Mouse (Mus musculus) left cerebral cortex, adult 8-10 months (tissue): ENCODE results near the gene Wdr59. TPM values are rescaled to one million over a fixed set of nuclear protein-coding genes. Genes with fewer than 3 reads are reported as not detected.

Experiments used
- DNase-seq, 2 experiments: peaks; one replicate each; pipeline ENCODE4 v3.0.0; 2022; ENCODE audit warnings: low spot score in 2 of 2
- total RNA-seq, 4 experiments: library from RNA; stranded (reverse); gene quantifications; 2 replicates each; pipeline ENCODE4 v1.2.4; 2022

Wdr59 gene
- total RNA-seq, 4 experiments from 2014 or later, result 19.5 to 21.7 (median 20.3) TPM

DNA sequence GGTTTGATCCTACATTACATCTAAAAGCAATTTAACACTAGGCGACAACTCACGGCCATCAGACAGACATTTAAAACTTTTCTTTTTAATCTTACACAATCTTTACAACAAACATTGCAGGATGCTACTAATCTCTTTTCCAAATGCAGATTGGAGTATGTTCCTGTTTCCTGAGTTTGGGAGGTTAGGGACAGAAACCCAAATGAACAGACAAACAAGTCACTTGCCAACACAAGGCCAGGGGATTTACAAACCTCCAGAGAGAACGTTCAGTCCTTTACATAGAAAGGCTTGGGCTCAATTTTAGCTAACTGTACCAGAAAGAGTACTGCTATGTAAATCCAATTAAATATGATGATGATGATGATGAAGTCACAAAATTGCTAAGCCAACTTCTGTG is 28.7 kb downstream of the Wdr59 start:
- DNase-seq, result no peak

DNA sequence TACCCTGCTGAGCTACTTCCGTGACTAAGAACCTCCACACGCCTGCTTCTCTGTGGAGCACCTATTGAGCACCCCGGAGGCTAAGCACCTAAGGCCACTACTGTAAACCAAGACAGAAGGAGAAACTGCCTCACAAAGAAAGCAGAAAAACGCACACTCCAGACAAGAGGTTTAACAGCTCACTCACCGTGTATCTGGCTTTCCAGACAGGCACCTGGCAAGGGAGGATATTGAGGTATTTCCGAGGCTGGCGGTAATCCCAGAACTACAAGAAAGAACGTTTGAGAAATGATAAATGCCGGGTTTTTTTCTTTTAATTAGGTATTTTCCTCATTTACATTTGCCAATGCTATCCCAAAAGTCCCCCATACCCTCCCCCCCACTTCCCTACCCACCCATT is 29.4 kb downstream of the Wdr59 start:
- no peak for DNase-seq

DNA sequence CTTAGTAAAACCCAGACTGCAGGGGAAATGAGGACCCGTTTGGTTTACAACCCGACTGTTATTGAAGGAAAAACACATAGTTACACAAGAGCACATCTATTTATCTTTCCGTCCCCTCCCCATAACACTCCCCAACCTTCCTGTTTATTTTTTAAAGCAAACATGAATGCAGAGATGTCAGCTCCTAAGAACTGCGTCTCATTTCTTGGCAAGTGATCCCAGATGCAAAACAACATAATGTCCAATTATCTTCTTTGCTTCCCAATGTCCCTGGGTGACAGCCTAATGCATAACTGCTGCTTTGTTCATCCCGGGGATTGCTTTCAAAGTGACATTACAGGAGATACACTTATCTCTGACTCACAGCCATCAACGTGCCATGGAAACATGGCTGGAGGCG is 30.7 kb downstream of the Wdr59 start:
- DNase-seq, result no peak

DNA sequence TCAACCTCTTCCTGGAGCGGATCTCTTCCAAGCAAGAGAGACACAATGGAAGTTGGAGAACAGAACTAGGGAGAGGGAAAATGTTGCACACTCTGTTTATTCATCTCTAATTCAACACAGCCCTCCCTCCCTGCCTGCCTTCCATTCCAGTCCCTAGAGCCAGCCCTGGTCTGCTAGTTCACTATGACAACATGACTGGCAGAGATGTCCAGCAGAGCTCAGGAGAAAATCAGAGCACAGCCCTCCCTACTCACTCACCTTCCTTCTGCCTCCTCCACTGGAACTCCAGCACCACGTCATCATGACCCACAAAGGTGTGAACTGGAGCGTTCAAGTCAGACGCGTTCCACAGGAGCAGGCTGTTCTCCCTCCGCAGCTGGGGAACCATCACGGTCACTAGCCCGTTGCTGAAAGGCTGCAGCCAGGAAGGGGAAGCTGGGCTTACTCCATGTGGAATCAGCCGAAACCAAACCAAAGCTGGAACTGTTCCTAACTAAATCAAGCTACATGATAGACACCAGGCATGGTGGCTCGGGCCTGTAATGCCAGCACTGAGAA is 31.8 kb downstream of the Wdr59 start:
- DNase-seq, result no peak

DNA sequence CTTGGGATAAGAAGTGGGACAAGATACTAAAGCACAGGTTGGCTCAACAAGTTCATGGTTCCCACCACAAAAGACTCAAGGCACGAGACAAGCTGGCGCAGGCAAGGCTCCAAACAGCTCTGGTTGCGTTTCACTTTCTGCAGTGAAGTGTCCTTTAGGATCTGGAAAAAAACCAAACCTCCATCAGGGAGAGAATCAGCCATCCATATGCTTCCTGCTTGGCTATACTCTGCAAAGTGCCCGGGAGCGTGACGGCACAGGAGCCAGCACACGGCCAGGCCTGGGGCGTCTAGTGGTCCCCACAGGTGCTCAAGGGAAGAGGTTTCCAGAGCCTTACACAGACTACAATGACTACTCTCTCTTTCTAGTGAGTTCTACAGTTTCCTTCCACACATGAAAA is 41.2 kb downstream of the Wdr59 start:
- DNase-seq, result no peak

DNA sequence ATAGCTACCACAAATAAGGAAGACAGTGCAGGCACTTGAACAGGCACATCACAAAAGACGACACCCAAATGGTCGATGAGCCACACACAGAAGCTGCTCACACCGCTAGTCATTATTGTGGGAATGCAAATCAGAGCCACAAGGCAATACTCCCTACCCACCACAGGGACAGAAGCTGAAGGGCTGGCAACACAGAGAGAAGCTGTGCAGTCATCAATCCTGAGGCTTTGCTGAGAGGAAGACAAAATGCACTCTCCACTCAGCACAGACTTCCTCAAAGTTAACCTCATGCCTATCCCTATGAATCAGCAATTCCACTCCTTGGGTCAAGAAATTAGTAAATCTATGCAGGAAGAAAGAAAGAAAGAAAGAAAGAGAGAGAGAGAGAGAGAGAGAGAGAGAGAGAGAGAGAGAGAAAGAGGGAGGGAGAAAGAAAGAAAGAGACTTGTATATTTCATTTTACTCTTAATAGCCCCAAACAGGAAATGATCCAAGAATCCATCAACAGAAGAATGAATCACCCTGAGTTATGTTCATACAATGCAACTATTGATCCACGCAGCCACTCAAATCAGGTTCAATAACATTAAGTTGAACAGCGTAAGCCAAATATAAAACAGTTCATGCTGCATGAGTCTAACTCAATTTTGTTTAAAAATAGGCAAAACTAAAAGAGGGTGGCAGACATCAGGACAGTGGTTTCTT is 44.0 kb downstream of the Wdr59 start:
- no peak for DNase-seq

DNA sequence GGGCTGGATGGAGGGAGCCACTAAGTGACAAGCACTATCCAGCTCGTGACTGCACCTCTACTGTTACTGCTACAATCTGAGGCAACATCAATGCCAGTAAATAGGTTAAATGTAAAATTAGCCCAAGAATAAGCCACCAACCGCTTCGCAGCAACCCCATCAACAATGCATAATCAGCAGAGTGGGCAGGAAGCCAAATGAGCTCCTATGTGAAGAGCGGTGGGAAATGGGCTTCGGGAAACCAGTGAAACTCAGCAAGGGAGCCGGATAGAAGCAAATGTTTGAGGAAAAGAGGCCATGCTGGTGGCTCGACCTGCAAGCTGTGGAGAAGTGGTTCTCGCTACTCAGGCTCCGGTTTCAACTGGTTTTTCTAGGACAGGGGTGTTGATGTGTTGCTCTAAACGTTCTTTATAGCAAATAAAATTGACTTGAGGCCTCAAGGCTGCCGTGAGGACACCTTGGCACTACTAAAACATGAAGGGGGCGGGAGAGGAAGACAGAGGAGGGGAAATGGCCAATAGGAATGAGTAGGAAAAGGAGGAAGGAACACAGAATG is 50.3 kb downstream of the Wdr59 start:
- no peak for DNase-seq

DNA sequence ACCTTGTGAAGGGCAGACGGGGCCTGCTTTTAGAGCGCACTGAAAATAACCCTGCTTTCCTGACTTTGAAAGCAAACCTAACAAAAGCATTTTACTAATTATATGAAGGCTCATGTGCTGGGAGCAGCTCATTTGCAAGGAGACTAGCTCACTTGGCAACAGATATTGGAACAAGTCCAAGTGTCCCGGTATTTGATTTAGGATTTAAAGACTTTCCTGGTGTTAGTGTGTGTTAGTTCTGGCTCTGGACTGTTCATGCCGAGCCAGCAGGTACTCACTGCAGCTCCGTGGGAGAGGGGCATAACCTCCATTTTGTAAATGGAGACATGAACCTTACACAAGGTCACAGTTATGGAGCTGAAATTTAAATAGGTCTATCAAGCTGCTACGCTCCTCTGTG is 52.9 kb downstream of the Wdr59 start:
- DNase-seq, result no peak

DNA sequence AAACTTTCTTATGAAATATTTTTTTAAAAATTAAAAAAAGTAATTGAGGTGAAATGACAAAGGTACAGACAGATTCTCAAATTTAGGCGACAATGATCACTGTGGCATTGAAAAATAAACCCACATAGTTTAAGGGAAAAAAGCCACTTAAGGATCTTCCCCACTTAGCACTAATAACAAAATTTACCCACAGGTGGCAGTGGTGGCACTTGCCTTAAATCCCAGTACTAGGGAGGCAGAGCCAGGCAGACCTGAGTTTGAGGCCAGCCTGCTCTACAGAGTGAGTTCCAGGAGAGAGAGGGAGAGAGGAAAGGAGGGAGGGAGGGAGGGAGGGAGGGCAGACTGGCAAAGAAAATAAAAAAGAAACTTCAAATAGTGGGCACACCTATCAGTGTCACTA is 56.6 kb downstream of the Wdr59 start:
- no peak for DNase-seq

DNA sequence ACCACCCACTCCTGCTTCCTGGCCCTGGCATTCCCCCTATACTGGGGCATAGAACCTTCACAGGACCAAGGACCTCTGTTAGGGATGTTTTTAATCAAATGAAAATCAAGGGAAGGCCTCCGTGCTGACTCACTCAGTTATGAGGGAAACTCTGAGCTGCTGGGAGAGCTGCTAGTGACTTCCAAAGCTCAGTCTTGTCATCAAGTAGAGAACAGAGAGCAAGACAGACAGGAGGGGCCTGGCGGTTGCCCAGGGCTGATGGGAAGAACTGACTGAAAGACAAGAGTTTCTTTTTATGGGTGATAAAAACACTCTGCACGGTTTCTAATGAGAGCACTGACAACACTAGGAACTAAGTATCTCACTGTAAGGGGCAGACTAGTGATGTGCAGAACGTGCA is 57.4 kb downstream of the Wdr59 start:
- no peak for DNase-seq

DNA sequence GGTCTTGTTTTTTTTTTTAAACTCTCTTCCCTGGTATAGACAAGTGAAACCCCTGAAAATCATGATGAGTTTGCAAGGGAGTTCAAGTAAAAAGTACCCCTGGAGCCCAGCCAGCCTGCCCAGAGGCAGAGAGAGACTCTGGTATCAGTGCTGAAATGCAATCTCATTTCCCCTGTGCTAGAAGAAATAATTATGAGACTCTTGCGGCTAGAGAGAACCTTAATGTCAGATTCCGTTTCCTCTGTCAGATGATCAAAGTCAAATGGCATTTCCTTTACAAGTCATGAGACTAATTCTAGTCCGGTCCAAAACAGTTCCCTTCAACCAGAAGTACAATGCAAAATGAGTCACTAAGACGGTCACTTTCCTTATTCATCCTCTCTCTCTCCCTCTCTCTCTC is 72.2 kb downstream of the Wdr59 start:
- DNase-seq, result no peak

DNA sequence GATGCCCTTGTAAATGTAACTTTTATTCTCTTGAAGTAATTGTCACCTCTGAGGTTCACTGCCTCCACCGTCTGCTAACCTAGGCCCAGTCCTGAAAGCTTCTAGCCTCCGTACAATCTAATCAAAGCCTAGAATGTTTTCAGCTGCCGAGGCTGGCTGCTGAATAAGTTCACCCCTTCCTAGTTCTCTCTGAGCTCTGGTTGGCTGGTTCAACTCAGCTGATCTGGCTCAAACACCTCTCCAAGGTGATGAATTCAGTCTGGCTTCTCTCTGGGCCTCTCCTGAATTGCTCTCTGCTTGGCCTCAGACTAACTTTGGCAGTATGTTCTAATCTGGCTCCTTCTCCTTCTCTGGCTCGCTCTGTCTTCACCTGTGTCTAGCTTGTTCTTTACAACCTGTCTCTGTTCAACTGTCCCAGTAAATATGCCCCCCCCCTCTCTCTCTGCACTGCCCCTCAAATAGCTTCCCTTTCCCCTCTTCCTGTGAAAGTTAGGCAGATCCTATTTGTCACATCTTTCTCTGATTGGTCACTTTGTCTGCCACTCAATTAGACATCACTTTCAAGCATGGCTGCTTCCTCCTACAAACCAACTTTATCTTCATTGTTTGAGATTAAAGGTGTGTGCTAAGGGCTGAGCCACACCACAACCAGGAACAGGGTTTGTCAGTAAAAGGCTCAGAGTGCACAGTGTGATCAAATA is 75.8 kb downstream of the Wdr59 start:
- no peak for DNase-seq

DNA sequence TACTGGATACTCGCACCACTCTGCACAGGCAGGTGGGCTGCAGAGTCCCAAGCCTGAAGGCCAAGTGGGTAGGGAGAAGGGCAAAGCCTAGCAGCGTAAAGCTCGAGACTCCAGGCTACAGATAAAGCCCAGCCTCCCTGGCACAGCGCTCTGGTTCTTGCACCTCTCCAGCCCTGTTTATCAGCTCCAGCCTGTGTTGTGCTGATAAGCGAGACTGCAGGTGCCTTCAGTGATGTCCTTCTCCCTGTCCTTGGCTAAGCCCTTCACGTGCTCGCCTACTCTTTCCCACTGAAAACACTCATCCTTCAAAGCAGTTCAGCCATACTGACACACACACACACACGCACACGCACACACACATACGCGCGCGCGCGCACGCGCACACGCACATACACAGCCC is 76.3 kb downstream of the Wdr59 start:
- DNase-seq, result no peak

DNA sequence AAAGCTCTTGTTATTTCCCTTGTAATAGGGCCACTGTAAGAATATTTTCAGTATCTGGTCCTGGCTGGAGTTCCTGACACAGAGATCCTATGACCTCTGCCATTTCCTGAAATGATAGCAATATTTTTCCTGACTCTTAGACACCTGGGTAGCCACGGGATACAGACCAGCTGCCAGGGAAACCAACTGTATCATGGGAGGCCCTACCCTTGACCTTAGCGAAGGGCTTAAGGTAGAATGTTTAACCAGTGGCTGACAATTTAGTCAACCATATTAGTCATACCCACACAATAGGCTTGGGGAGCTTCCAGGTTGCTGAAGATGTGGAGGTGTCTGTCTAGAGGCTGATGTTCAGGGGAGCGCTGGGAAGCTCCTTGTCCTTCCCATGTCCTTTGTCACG is 77.6 kb downstream of the Wdr59 start:
- DNase-seq, result no peak

DNA sequence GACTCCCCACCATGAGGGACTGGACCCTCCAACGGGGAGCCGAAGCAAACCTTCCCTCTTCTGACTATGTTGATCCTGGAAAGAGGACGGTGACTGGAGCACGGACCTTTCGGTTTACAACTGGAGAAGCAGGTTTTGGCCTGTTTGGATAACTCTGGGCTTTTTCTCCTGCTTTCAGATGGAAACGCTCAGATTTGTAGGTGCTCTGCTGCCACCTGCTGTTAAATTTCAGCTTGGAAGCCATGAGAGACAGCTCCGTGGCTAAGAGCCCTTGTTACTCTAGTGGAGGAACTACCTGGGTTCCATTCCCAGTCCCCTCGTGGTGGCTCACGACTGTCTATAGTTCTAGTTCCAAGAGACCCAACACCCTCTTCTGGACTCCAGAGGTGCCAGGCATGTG is 82.7 kb downstream of the Wdr59 start:
- DNase-seq, result peak; percentile 36 to 79

DNA sequence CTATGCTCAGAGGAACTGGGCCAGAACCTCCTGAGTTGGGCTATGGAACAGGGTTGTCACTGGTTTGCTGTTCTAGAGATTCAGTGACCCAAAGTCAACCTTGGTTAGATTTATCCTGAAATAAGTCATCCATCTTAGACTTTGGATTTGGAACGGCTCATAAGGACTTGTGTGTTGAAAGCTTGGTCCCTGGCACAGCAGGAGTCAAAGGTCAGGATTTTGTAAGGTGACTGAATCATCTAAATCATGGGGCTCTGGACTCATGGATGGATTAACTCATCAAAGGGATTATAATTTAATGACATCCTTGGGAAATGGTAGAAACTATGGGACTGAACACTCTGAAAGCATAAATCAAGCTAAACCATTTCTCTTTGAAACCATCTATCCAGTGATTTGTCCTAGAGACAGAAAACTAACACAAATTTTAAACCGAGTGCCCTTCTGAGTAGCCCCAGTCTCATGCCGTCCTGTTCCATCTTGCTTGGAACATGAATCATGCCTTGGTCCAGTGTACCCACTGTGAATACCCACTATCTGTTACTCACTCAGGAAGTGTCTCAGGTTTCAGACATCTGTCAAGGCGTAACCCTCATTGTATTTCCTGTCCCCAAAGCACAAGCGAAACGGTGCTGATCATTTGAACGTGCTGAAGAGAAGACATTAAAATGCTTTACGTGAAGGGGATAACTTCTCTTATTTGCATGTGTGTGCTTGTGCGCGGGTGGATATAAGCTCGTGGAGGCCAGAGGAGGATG is 86.6 kb downstream of the Wdr59 start:
- no peak for DNase-seq

DNA sequence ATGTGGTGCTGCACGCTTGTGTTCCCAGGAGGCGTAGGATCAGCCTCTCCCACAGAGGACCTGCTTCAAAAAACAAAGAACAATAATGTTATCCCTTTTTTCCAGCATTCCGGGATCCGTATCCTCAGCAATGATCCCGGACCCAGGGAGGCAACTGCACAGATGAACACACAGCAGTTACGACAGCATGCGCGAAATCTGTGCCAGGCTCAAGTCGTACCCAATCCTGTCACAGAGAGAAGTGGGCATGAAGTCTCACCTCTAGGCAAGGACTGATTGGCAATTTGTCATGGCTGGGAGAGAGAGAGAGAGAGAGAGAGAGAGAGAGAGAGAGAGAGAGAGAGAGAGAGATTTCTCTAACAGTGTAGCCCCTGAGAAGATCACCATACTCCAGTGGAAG is 97.2 kb downstream of the Wdr59 start:
- no peak for DNase-seq

DNA sequence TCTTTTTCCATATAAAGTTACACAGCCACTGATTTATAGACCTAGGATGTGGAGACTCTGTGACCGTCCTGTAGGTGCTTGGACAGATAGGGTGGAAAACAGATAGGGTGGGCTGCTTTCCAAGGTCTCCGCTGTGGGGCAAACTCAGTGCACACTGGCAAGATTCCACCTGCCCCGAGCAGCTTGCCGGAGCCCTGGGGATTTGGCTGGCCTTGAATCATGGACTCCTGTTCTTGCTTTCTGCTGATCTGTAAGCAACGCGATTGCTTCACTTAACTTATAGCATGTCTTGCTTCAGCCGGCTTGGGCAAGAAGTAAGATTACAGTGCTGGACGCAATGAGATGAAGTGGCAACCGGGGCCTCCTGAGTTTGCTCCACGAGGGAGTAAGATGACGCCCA is 97.7 kb downstream of the Wdr59 start:
- DNase-seq, result no peak

DNA sequence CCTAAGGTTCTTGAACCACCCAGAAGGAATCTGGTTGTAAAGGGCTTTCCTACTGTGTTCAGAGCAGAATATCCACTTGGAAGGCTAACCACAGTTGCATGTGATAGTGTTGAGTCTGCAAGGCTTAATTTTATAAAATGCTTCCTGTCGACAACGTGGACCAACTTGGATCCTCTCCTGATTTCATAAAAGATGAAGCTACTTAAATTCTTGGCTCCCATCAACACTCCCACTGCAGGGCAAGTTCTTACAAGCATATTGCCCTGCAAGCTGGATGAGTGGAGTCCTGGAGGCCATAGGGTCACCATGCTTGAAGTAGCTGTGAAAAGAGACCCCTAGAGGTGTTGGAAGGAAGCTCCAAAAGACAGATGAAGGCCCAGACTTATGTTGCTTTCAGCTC is 99.3 kb downstream of the Wdr59 start:
- no peak for DNase-seq

DNA sequence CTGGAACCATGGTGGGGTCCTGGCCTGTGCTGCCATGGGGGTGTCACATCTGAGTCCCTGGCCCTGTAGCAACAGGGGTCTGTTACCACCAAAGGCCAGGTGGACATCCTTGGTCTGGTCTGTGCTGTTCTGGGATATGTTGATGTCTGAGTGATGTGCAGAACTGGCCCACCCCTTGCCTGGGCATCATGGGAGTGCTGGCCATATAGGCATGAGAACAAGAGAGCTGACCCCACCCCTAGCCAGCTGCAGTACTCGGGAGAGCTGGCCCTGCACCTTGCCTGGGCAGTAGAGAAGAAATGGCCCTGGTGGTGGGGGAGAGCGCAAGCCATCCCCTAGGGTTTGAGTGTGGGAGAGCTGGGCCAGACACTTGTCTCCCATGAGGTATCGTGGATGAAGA is 102.7 kb downstream of the Wdr59 start:
- DNase-seq, result no peak

DNA sequence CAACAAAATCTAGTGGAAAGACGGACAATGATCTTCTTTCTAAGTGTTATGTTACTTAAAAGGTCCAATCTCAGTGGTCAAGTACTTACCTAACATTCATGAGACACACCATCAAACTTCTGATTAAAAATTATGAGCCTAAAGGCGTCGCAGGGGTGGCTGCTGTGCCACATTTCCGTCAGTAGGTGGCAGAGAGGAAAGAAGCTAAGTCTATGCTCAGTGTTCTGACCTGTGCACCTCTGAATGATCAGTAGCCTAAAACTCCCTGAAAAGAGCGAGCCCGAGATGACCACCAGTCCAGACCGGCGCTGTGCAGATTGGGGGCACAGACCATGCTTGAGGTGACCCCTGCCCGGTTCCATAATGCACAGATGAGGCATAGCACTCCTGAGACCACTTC is 103.3 kb downstream of the Wdr59 start:
- DNase-seq, result no peak

DNA sequence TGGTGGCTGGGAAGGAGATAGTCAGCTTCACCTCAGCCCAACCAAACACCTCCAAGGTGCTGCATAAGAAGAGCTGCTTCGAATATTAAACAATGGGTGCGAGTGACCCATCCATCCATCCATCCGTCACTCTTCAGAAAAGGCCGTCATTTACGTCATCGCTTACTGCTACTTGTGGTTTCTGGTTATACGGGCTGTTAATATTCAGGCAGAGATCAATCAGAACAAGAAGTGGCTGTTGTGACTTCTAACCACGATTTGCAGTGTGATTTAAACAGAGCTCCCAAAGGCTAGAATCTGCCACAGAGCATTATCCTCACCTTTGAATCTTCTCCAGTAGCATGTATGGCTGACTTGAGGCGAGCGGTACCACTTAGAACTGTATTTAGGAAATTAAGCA is 104.7 kb downstream of the Wdr59 start:
- no peak for DNase-seq
